Mouse (Mus musculus) cerebellum, adult 11-12 months (tissue): ENCODE results near the gene Eif4b.

Source experiments
- DNase-seq: peaks from one replicate; pipeline ENCODE4 v3.0.0; 2022

Gene Eif4b

GRCm38 (mm10) chr15:102103371-102103946 lies 29.9 kb downstream of the Eif4b start:
- no peak for DNase-seq

GRCm38 (mm10) chr15:102103947-102104555 lies 30.5 kb downstream of the Eif4b start:
- no peak for DNase-seq

- peak; percentile 27 for DNase-seq
Measured at GRCm38 (mm10) chr15:102105360-102105759, 31.8 kb downstream of the Eif4b start.

- DNase-seq = peak; percentile 45
Measured at GRCm38 (mm10) chr15:102105764-102106730, 32.5 kb downstream of the Eif4b start.

- peak; percentile 42 for DNase-seq
Measured at GRCm38 (mm10) chr15:102106754-102107456, 33.3 kb downstream of the Eif4b start.

- peak; percentile 65 for DNase-seq
Measured at GRCm38 (mm10) chr15:102107689-102108573, 34.4 kb downstream of the Eif4b start.

- DNase-seq = peak; percentile 74
Measured at GRCm38 (mm10) chr15:102108651-102109525, 35.3 kb downstream of the Eif4b start.

GRCm38 (mm10) chr15:102110271-102110670 lies 36.7 kb downstream of the Eif4b start:
- peak; percentile 26 for DNase-seq

GRCm38 (mm10) chr15:102110701-102111494 lies 37.3 kb downstream of the Eif4b start:
- peak; percentile 26 for DNase-seq

- DNase-seq = peak; percentile 42
Measured at GRCm38 (mm10) chr15:102111495-102111829, 37.9 kb downstream of the Eif4b start.

- DNase-seq = no peak
Measured at GRCm38 (mm10) chr15:102112181-102112580, 38.6 kb downstream of the Eif4b start.

- DNase-seq = no peak
Measured at GRCm38 (mm10) chr15:102112827-102113226, 39.3 kb downstream of the Eif4b start.

GRCm38 (mm10) chr15:102113674-102114073 lies 40.1 kb downstream of the Eif4b start:
- DNase-seq = no peak

GRCm38 (mm10) chr15:102114651-102115260 lies 41.2 kb downstream of the Eif4b start:
- no peak for DNase-seq

GRCm38 (mm10) chr15:102115731-102116231 lies 42.2 kb downstream of the Eif4b start:
- peak; percentile 52 for DNase-seq

- DNase-seq = peak; percentile 40
Measured at GRCm38 (mm10) chr15:102116753-102117415, 43.3 kb downstream of the Eif4b start.

- DNase-seq = peak; percentile 33
Measured at GRCm38 (mm10) chr15:102117461-102118443, 44.2 kb downstream of the Eif4b start.

GRCm38 (mm10) chr15:102118591-102118990 lies 45.0 kb downstream of the Eif4b start:
- DNase-seq = no peak
